Mouse (Mus musculus): ENCODE data around the gene Cdsn.

Cdsn gene

DNA sequence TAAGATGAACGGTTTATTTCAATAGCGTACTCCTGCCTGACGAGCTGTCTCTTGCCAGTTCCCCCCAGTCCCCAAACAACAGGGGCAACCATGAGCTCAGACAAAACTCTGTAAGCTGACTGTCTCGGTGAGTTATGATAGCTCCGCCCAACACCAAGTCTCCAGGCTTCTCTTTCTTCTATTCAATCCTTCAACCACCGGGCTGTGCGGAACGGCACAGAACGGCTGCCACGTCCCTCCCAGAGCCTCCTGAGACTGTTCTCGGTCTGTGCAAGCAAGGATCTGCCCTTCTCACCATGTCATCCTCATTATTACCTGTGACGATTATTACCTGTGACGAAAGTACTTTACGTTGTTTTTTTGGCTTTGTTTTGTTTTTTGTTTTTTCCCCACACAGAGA, 18.9 kb downstream of the Cdsn start:
- in situ Hi-C loops (cut with MseI, MboI), result no loop called here

DNA sequence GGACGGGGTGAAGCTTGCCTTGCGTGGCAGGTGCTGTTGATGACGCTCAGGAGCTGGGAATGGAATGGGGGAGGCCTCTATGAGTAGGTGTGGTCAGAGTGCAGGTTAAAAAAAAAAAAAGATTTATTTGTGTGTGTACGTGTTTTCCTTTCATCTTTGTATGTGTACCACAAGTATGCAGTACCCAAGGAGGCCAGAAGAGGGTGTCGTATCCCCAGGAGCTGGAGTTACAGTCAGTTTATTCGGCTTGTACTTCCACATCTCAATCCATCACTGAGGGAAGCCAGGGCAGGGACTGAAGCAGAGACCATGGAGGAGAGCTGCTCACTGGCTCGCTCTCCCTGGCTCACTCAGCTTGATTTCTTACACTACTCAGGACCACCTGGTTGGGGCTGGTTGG, 19.5 kb downstream of the Cdsn start:
- in situ Hi-C loops (cut with MseI, MboI), result no loop called here

DNA sequence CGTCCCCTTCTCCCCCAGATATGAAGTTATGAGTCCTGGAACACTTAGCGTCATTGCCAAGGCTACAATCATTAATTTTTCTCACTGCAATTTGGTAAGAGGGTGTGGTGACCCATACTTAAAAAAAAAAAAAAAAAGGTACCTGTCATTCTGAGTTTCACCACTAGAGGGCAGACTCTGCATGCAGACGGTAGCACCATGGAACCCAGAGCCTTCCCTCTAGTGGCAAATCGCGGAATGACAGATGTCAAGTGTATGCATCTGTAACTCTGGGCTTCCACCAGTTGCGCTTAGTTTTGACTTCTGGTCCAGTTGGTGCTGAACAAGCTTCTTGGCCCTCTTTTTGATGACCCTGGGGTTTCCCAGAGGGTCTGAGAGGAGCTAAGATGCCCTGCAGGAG, 26.3 kb downstream of the Cdsn start:
- in situ Hi-C loops (cut with MseI, MboI), result no loop called here

DNA sequence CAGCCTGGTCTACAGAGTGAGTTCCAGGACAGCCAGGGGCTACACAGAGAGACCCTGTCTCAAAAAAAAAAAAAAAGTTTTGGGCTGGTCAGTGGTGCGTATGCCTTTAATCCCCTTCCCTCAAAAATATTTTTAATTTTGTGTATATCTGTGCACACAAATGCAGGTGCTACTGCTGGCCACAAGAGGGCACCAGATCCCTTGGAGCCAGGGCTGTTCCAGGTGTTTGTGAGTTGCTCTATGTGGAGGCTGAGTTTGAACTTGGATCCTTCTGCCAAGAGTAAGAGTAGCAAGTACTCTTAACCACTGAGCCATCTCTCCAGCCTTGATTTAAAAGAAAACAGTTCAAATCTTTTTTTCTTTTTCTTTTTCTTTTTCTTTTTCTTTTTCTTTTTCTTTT, 31.0 kb downstream of the Cdsn start:
- in situ Hi-C loops (cut with MseI, MboI), result loop anchor here in 1 of 2 experiments (5.0 kb wide), 1 partner anchor 154 kb away; no protein-coding TSS in a partner anchor

DNA sequence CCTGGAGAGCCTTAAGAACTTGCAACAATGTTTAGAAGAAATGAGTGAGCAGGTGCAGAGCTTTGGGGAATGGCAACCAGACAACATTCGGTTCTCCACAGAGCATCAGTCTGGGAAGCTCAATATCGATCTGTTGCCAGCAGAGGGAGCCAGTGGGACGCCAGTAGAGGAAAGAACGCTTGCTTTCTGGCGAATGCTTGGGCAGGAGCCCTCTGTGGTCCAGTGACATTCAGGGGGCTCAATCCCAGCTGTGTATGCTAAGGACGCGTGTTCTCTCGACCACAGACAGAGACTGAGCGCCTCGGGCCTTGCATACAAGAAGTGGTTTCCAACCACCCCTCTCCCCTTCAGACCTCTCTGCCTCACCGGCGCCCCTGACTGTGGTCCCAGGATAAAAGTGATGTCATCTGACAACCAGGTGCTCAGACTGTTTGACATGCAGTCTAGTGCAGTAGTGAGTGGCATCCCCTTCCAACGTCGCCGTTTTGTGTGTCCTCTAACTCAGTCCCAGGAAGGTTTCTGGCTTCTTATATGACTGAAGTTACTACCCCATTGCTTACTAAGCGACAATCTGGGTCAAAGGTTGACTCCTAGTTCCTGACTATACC, 32.5 kb downstream of the Cdsn start:
- in situ Hi-C loops (cut with MseI, MboI), result loop anchor here in 1 of 2 experiments (5.0 kb wide), 1 partner anchor 153 kb away; no protein-coding TSS in a partner anchor

DNA sequence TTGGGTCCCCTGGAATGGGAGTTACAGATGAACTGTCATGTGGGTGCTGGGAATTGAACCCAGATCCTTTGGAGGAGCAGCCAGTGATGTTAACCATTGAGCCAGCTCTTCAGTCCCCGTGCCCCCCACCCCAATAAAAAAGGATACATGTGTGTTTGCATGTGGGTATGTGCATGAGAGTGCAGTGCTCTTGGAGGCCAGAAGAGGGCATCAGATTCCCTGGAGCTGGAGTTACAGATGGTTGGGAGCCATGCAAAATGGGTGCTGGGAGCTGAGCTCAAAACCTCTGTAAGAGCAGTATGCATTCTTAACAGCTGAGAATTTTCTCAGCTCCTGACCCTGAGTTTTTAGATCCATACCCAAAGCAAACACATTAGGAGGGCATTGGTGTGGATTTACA, 35.4 kb downstream of the Cdsn start:
- in situ Hi-C loops (cut with MseI, MboI), result no loop called here

DNA sequence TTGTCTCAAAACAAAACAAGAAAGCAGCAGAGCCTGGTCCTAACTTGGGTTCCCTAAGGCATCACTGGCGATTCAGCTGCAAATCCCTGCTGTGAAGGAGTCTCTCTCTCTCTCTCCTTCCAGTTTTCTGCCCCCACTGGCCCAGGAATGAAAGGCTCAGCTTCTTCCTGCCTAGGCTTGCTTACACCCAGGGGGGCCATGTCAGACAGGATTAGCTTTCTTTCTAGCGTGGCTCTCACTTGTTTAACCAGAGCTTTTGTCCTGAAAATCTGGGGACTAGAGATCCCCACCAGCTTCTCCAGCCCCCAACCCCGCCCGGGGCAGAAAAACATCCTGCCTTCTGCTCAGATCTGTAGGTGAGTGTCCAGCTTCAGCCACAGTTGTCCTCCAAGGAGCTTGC, 36.5 kb downstream of the Cdsn start:
- in situ Hi-C loops (cut with MseI, MboI), result no loop called here

DNA sequence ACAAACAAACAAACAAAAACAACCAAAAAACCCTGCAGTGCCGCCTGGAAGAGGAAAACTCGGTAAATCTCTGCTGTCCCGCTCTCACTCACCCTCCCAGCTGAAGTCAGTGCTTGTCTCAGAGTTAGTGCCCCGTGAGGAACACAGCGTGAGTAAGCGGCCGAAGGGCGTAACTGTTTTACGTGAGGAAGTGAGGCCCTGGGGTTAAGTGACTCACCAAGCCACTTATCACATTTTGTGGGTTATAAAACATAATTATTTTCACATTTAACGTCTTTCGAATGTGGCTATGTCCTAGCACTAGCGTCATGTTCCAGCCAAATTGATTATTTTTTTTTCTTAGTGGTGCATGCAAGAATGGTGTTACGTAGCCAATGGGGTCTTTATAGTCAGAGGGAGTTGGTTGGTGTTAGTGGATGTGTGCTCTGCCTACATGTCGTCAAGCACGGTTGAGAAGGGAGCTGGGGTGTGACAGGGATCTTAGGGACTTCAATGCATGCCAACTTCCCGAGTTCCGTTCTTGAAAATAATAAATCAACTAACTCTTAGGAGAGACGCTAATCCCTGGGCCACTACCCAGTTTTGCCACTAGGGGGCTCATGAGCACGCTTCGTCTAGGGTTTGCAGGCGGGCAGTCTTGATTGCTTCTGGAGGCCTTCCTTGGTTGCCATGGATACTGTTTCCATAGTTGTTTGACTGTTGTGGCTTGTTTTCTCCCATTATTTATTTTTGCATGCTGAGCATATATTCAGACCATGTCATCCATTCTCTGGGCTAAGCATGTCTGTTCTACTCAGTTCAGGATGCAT, 38.7 kb downstream of the Cdsn start:
- in situ Hi-C loops (cut with MseI, MboI), result no loop called here

DNA sequence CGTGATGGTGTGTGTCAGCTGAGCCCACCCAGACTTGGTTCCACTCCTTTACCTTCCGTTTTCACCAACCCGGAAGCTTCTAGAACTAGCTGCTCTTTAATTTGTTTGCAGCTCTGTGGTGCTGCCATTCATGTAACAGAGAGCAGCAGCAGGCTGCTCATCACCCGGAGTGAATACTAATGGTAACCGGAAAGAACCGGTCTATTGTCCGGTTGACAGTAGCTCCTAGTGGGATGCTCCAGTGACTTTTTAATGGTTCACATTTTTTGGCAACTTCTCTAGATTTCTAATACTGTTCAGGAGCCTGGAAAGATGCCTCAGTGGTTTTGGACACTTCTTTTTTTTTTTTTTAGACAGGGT, 39.3 kb downstream of the Cdsn start:
- in situ Hi-C loops (cut with MseI, MboI), result no loop called here

DNA sequence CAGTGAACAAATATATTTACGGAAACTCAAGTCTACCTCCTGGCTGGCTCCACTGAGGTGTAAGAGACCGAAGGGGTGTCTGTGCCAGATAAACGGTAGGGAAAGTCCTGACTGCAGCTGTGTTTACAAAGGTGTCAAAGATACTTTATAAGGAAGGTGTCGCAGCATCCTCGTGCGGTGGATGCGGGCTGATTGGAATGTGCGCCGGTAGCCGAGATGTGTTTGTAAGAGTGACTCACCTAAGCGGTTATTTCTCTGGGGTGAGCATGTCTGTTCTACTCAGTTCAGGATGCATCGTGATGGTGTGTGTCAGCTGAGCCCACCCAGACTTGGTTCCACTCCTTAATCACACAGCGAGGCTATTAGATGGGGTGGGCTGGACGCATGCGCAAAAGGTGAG, 39.8 kb downstream of the Cdsn start:
- in situ Hi-C loops (cut with MseI, MboI), result no loop called here

DNA sequence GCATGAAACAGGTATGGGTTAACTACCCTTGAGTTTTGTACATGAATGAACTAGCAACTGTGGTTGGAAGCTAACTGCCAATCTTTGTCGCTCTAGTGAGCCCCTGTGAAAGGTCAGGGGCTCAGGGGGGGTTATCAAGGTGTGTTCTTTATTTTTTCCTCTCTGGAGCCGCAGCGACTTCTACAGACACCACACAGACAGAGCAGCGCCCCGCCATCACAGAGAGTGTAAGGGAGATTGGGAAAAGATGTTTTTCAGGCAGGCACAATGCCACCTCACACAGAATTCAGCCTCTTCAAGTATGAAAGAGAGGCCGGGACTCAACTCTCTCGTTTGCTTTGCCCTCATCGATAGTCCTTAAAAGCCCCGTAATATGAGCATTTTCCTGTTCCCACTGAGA, 40.2 kb downstream of the Cdsn start:
- in situ Hi-C loops (cut with MseI, MboI), result no loop called here

DNA sequence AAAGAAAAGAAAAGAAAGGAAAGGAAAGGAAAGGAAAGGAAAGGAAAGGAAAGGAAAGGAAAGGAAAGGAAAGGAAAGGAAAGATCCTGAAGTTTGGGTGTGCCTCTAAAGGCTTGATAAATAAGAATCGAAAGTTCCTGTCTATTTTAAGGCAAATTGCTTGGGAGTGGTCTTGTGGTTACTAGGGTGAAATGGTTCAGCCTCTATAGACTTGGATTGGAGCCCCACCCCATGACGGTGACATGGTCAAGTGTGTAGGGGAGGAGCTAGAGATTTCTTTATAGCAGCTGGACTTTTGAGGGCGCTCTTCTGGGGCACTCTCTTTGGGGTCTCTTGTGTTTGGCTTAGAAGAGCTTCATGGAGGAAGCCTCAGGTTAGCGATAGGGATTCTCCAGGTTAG, 41.9 kb downstream of the Cdsn start:
- in situ Hi-C loops (cut with MseI, MboI), result no loop called here

DNA sequence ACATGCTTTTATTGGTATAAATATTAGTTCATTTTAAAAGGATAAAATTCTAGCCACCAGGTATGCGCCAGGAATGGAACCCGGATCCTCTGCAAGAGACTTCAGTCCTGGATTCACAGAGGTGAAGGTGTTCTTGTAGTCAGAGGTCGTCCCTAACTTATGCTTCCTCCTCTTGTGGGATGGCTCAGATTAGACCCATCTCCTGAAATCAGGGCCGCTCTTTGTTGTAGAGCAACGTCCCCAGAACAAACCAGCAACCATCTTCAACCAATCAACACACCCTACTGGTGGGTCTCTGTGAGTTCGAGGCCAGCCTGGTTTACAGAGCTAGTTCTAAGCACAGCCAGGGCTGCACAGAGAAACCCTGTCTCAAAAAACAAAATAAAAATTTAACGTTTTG, 42.5 kb downstream of the Cdsn start:
- in situ Hi-C loops (cut with MseI, MboI), result no loop called here

DNA sequence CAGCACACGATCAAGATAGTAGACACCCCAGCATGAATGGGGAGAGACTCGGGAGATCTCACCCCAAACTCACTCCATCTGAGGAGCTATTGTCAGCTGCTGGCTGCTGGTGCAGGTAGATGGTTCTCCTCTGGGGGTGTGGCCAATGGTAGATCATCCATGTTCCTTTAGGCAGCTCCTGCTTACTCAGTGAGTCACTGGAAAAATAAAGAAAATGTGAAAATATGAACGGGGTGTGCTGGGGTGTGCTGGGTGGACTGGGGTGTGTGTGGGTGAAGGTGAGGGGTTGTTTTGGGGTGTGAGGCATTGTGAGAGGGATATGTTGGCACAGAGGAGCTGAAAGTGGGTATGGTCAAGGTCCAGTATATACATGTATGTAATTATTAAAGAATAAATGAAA, 45.5 kb downstream of the Cdsn start:
- in situ Hi-C loops (cut with MseI, MboI), result no loop called here

DNA sequence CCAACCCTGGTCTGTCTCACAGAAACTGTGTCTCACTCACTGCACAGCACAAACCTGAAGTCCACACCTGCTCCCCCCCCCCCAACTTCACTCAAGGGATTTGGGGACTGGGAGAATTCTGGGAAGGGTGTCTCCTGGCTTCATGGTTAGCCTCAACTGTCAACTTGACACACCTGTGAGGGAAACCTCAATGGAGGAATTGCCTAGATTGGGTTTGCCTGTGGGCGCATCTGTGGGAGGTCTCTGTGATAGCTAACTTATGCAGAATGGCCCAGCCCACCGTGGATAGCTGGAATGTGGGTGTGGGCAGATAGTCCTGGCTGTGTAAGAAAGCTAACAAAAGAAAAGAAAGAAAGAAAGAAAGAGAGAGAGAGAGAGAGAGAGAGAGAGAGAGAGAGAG, 49.3 kb downstream of the Cdsn start, which contains the start of gene Sfta2:
Sfta2 (plus strand) TSS at position 301 of the 400 bp plus-strand sequence.
- in situ Hi-C loops (cut with MseI, MboI), result no loop called here

DNA sequence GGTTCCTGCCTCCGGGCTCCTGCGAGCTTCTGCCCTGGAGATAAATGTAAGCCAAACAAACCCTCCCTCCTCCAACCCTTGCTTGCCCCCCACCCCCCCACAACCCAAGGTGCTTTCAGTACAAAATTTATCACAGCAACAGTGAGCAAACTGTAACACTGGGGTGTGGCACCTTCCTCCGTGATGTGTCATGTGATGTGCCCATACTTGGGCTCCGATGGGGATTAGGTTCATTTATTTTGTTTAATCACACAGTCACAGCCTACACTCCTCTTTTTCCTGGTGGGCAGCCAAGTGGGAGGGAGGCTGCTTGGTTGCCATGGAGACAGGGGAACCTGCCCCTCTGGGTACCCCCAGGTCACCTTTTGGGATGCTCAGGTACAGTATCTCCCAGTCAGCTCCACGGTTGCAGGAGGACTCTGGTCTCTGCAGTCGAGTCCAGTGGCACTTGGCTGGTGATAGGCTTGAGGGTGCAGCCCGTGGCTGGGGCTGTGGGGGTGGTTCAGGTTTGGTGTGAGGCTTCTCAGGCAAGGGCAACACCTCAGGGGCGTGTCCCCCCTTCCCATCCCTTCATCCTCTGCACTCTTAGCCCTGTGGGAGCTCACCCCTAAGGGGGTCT, 49.9 kb downstream of the Cdsn start:
- in situ Hi-C loops (cut with MseI, MboI), result no loop called here
